Mouse (Mus musculus): ENCODE measurements around the gene Zfp14. TPM values are rescaled to one million over a fixed set of nuclear protein-coding genes. Genes with fewer than 3 reads are reported as not detected.

Zfp14 gene
- polyA plus RNA-seq (2014; fragmentation: Nextera tagmentation; extraction: Ambion mirVana) = 2.6 and 4.1 TPM in 2 replicates

GRCm38 (mm10) chr7:30050882-30051548 lies at the start of gene Zfp14:
Gene Zfp14 (minus strand): TSS chr7:30051380.
- peak; percentile 97 for ATAC-seq (ENCODE audit: low FRiP score, low TSS enrichment)
- Histone ChIP-seq H3K4me1 (ENCODE audit: control insufficient read depth, insufficient read depth, low read length) (peaks cover 10% of the 10 kb centered on the region), H3K27ac (ENCODE audit: low read depth, low read length) (peak within 1 kb of the TSS; percentile 73), H3K27me3 (ENCODE audit: control insufficient read depth, insufficient read depth, low read length) (no peaks in the 10 kb centered on the region), H3K4me2 (replicated peaks; ENCODE audit: low read depth, low read length) (peak within 1 kb of the TSS; percentile 84), H3K4me3 (ENCODE audit: low read length) (peak within 1 kb of the TSS; percentile 78), H3K9ac (ENCODE audit: low read depth, low read length) (peak within 1 kb of the TSS; percentile 66), H3K36me3 (ENCODE audit: control insufficient read depth, insufficient read depth, low read length) (peaks cover 4% of the 10 kb centered on the region), H3K9me3 (ENCODE audit: control insufficient read depth, low read length) (no peaks in the 10 kb centered on the region)
- WGBS = under 1% methylated on average over 40 of the region's 40 CpGs

GRCm38 (mm10) chr7:30099297-30099696 lies 48.1 kb upstream of the Zfp14 start:
- ATAC-seq (ENCODE audit: low FRiP score, low TSS enrichment) = no peak
- H3K9ac ChIP-seq (ENCODE audit: low read depth, low read length) = no peak overlapping the region
- H3K36me3 ChIP-seq (ENCODE audit: control insufficient read depth, insufficient read depth, low read length) = peaks cover 51% of the 10 kb centered on the region
- no peak overlapping the region for H3K4me2 ChIP-seq (replicated peaks; ENCODE audit: low read depth, low read length)
- peaks cover 16% of the 10 kb centered on the region for H3K9me3 ChIP-seq (ENCODE audit: control insufficient read depth, low read length)
- no peaks in the 10 kb centered on the region for H3K27me3 ChIP-seq (ENCODE audit: control insufficient read depth, insufficient read depth, low read length)
- no peak overlapping the region for H3K4me3 ChIP-seq (ENCODE audit: low read length)
- WGBS = 95% methylated on average over 13 of the region's 13 CpGs
- no peak overlapping the region for H3K27ac ChIP-seq (ENCODE audit: low read depth, low read length)
- H3K4me1 ChIP-seq (ENCODE audit: control insufficient read depth, insufficient read depth, low read length) = peaks cover 12% of the 10 kb centered on the region; the same call in 1 of the 2 replicates

GRCm38 (mm10) chr7:30095551-30096125 lies 44.5 kb upstream of the Zfp14 start:
- Histone ChIP-seq H3K27ac (ENCODE audit: low read depth, low read length) (no peak overlapping the region; the same call in 1 of the 2 replicates), H3K4me2 (replicated peaks; ENCODE audit: low read depth, low read length) (peak overlapping the region; percentile 52), H3K4me1 (ENCODE audit: control insufficient read depth, insufficient read depth, low read length) (peaks cover 12% of the 10 kb centered on the region; the same call in 1 of the 2 replicates), H3K9me3 (ENCODE audit: control insufficient read depth, low read length) (no peaks in the 10 kb centered on the region), H3K27me3 (ENCODE audit: control insufficient read depth, insufficient read depth, low read length) (no peaks in the 10 kb centered on the region), H3K4me3 (ENCODE audit: low read length) (peak overlapping the region; percentile 77), H3K9ac (ENCODE audit: low read depth, low read length) (peak overlapping the region; percentile 91), H3K36me3 (ENCODE audit: control insufficient read depth, insufficient read depth, low read length) (peaks cover 24% of the 10 kb centered on the region)
- 2% methylated on average over 5 of the region's 5 CpGs for WGBS
- no peak for ATAC-seq (ENCODE audit: low FRiP score, low TSS enrichment)

- Histone ChIP-seq H3K4me2 (replicated peaks; ENCODE audit: low read depth, low read length) (peak within 1 kb of the TSS; percentile 52), H3K4me1 (ENCODE audit: control insufficient read depth, insufficient read depth, low read length) (peaks cover 12% of the 10 kb centered on the region; the same call in 1 of the 2 replicates), H3K27me3 (ENCODE audit: control insufficient read depth, insufficient read depth, low read length) (no peaks in the 10 kb centered on the region), H3K36me3 (ENCODE audit: control insufficient read depth, insufficient read depth, low read length) (peaks cover 17% of the 10 kb centered on the region), H3K27ac (ENCODE audit: low read depth, low read length) (peak within 1 kb of the TSS; percentile 97), H3K9me3 (ENCODE audit: control insufficient read depth, low read length) (no peaks in the 10 kb centered on the region), H3K9ac (ENCODE audit: low read depth, low read length) (peak within 1 kb of the TSS; percentile 91), H3K4me3 (ENCODE audit: low read length) (peak within 1 kb of the TSS; percentile 77)
- under 1% methylated on average over 26 of the region's 26 CpGs for WGBS
- ATAC-seq (ENCODE audit: low FRiP score, low TSS enrichment) = peak; percentile 81
Observed at GRCm38 (mm10) chr7:30094646-30095429, 43.7 kb upstream of the Zfp14 start, which contains the start of gene Zfp260. Gene Zfp260 (plus strand): TSS chr7:30094777.

- Histone ChIP-seq H3K9me3 (ENCODE audit: control insufficient read depth, low read length) (no peaks in the 10 kb centered on the region), H3K4me3 (ENCODE audit: low read length) (peak overlapping the region; percentile 77), H3K36me3 (ENCODE audit: control insufficient read depth, insufficient read depth, low read length) (peaks cover 9% of the 10 kb centered on the region; the same call in 1 of the 2 replicates), H3K4me2 (replicated peaks; ENCODE audit: low read depth, low read length) (peak overlapping the region; percentile 45), H3K27me3 (ENCODE audit: control insufficient read depth, insufficient read depth, low read length) (no peaks in the 10 kb centered on the region), H3K9ac (ENCODE audit: low read depth, low read length) (peak overlapping the region; percentile 91; the same call in 1 of the 2 replicates), H3K27ac (ENCODE audit: low read depth, low read length) (0 out of 2 replicates have a peak overlapping the region, but pooled peaks have one; percentile 97), H3K4me1 (ENCODE audit: control insufficient read depth, insufficient read depth, low read length) (peaks cover 18% of the 10 kb centered on the region)
- ATAC-seq (ENCODE audit: low FRiP score, low TSS enrichment) = no peak
- 80% methylated on average over 6 of the region's 6 CpGs for WGBS
Observed at GRCm38 (mm10) chr7:30093918-30094415, 42.8 kb upstream of the Zfp14 start.

- H3K4me3 ChIP-seq (ENCODE audit: low read length) = no peak overlapping the region
- 81% methylated on average over 9 of the region's 9 CpGs for WGBS
- ATAC-seq (ENCODE audit: low FRiP score, low TSS enrichment) = no peak
- peaks cover 20% of the 10 kb centered on the region for H3K4me1 ChIP-seq (ENCODE audit: control insufficient read depth, insufficient read depth, low read length)
- no peak overlapping the region for H3K27ac ChIP-seq (ENCODE audit: low read depth, low read length)
- H3K4me2 ChIP-seq (replicated peaks; ENCODE audit: low read depth, low read length) = no peak overlapping the region
- no peaks in the 10 kb centered on the region for H3K9me3 ChIP-seq (ENCODE audit: control insufficient read depth, low read length)
- H3K27me3 ChIP-seq (ENCODE audit: control insufficient read depth, insufficient read depth, low read length) = no peaks in the 10 kb centered on the region
- H3K36me3 ChIP-seq (ENCODE audit: control insufficient read depth, insufficient read depth, low read length) = 0 out of 2 replicates have a peak, but pooled peaks cover 2% of the 10 kb centered on the region
- no peak overlapping the region for H3K9ac ChIP-seq (ENCODE audit: low read depth, low read length)
Observed at GRCm38 (mm10) chr7:30092666-30093065, 41.5 kb upstream of the Zfp14 start.

GRCm38 (mm10) chr7:30090970-30091585 lies 39.9 kb upstream of the Zfp14 start:
- Histone ChIP-seq H3K4me1 (ENCODE audit: control insufficient read depth, insufficient read depth, low read length) (peaks cover 14% of the 10 kb centered on the region), H3K9me3 (ENCODE audit: control insufficient read depth, low read length) (no peaks in the 10 kb centered on the region), H3K9ac (ENCODE audit: low read depth, low read length) (peak overlapping the region; percentile 32; the same call in 1 of the 2 replicates), H3K4me3 (ENCODE audit: low read length) (peak overlapping the region; percentile 73), H3K4me2 (replicated peaks; ENCODE audit: low read depth, low read length) (peak overlapping the region; percentile 69), H3K36me3 (ENCODE audit: control insufficient read depth, insufficient read depth, low read length) (peaks cover 7% of the 10 kb centered on the region; the same call in 1 of the 2 replicates), H3K27ac (ENCODE audit: low read depth, low read length) (no peak overlapping the region), H3K27me3 (ENCODE audit: control insufficient read depth, insufficient read depth, low read length) (no peaks in the 10 kb centered on the region)
- ATAC-seq (ENCODE audit: low FRiP score, low TSS enrichment) = no peak
- WGBS = 9% methylated on average over 9 of the region's 9 CpGs

Measured in kidney, embryonic 14.5 days (tissue).